Mouse (Mus musculus) kidney, embryonic 14.5 days (tissue): ENCODE measurements around the gene Fam110a. TPM values are rescaled to one million over a fixed set of nuclear protein-coding genes. Genes with fewer than 3 reads are reported as not detected.

ENCODE experiments used
- ATAC-seq: fragments of 200-750 bp; cut with Nextera tagmentation; 2 replicates; pipeline ENCODE4 v1.8.0; 2017; ENCODE audit warnings: moderate number of reproducible peaks, mild to moderate bottlenecking, moderate TSS enrichment, moderate library complexity; ENCODE audit not compliant: low FRiP score, low TSS enrichment
- H3K27ac ChIP-seq: fragments of 300-500 bp; sonication (generic); 2 replicates; pipeline ENCODE4 v1.5.1; 2014; ENCODE audit warnings: low read depth, mild to moderate bottlenecking, low read length, moderate library complexity, mixed read lengths
- H3K27me3 ChIP-seq: fragments of 300-500 bp; sonication (generic); 2 replicates; pipeline ENCODE4 v1.6.1; 2014; ENCODE audit warnings: mild to moderate bottlenecking, low read length; ENCODE audit not compliant: control insufficient read depth, insufficient read depth
- H3K36me3 ChIP-seq: fragments of 300-500 bp; sonication (generic); 2 replicates; pipeline ENCODE4 v1.6.1; 2014; ENCODE audit warnings: low read length, mixed read lengths; ENCODE audit not compliant: control insufficient read depth, insufficient read depth
- H3K4me1 ChIP-seq: fragments of 300-500 bp; sonication (generic); 2 replicates; pipeline ENCODE4 v1.6.1; 2014; ENCODE audit warnings: low read length, mixed read lengths; ENCODE audit not compliant: control insufficient read depth, insufficient read depth
- H3K4me2 ChIP-seq: fragments of 300-500 bp; sonication (generic); replicated peaks from 2 replicates; pipeline ENCODE4 v1.6.1; 2014; ENCODE audit warnings: low read depth, mild to moderate bottlenecking, low read length
- H3K4me3 ChIP-seq: fragments of 300-500 bp; sonication (generic); 2 replicates; pipeline ENCODE4 v1.5.1; 2014; ENCODE audit warnings: mild to moderate bottlenecking, low read length
- H3K9ac ChIP-seq: fragments of 300-500 bp; sonication (generic); 2 replicates; pipeline ENCODE4 v1.6.1; 2014; ENCODE audit warnings: low read depth, mild to moderate bottlenecking, low read length, moderate library complexity
- H3K9me3 ChIP-seq: fragments of 300-500 bp; sonication (generic); 2 replicates; pipeline ENCODE4 v1.6.1; 2016; ENCODE audit warnings: low read length; ENCODE audit not compliant: control insufficient read depth
- WGBS: fragments of 180-500 bp; shearing (Covaris S2); extraction: QIAGEN DNeasy Blood & Tissue Kit; methylation state at CpG from one replicate; pipeline ENCODE4 v1.1.7; 2014; 5-methylcytosine and 5-hydroxymethylcytosine counted together
- polyA plus RNA-seq: library from polyadenylated mRNA; unstranded; fragments of >200 nt; fragmentation: Nextera tagmentation; extraction: Ambion mirVana; gene quantifications from 2 replicates; pipeline ENCODE4 v1.2.1, GENCODE M21; 2014

The Fam110a gene
- polyA plus RNA-seq, 1 experiment from 2014 or later = 29.9 TPM

- no peaks in the 10 kb centered on the region for H3K27me3 ChIP-seq
- 19% methylated on average over 5 of the region's 5 CpGs for WGBS
- H3K4me2 ChIP-seq = no peak overlapping the region
- H3K4me1 ChIP-seq = peaks cover 16% of the 10 kb centered on the region
- H3K4me3 ChIP-seq = no peak overlapping the region
- ATAC-seq = peak; percentile 33; the same call in 1 of the 2 replicates
- no peak overlapping the region for H3K27ac ChIP-seq
- no peaks in the 10 kb centered on the region for H3K9me3 ChIP-seq
- no peak overlapping the region for H3K9ac ChIP-seq
- no peaks in the 10 kb centered on the region for H3K36me3 ChIP-seq
These were observed 20.7 kb downstream of the Fam110a start for GRCm38 (mm10) chr2:151959274-151959673.

- no peak overlapping the region for H3K27ac ChIP-seq
- no peaks in the 10 kb centered on the region for H3K27me3 ChIP-seq
- no peaks in the 10 kb centered on the region for H3K9me3 ChIP-seq
- no peak overlapping the region for H3K9ac ChIP-seq
- no peaks in the 10 kb centered on the region for H3K36me3 ChIP-seq
- no peak overlapping the region for H3K4me2 ChIP-seq
- peaks cover 4% of the 10 kb centered on the region; the same call in 1 of the 2 replicates for H3K4me1 ChIP-seq
- 81% methylated on average over 4 of the region's 4 CpGs for WGBS
- H3K4me3 ChIP-seq = no peak overlapping the region
- no peak for ATAC-seq
These were observed 23.4 kb downstream of the Fam110a start for GRCm38 (mm10) chr2:151956500-151957137.

DNA sequence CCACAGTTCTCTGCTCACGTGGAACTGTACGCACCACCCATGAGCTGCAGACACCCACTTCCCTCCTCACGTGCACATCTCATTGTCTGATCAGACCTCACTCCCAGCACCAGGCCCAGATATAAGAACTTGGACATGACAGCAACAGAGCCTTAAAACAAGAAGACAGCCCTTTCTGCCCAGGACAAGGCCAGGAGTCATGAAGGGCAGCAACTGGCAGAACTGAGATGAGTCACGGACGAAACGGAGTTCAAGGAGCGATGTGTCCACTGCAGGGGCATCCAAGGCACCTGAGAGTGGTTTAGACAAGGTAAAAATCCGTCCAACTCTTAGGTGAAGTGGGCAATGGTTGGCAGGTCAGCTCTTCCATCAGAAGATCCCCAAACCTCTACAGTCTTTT is 26.4 kb downstream of the Fam110a start:
- no peak overlapping the region for H3K4me3 ChIP-seq
- ATAC-seq = no peak
- WGBS = 89% methylated on average over 8 of the region's 8 CpGs
- H3K4me1 ChIP-seq = no peaks in the 10 kb centered on the region
- H3K4me2 ChIP-seq = no peak overlapping the region
- no peak overlapping the region for H3K9ac ChIP-seq
- no peaks in the 10 kb centered on the region for H3K36me3 ChIP-seq
- no peaks in the 10 kb centered on the region for H3K9me3 ChIP-seq
- H3K27ac ChIP-seq = no peak overlapping the region
- no peaks in the 10 kb centered on the region for H3K27me3 ChIP-seq

- no peaks in the 10 kb centered on the region for H3K36me3 ChIP-seq
- no peaks in the 10 kb centered on the region for H3K9me3 ChIP-seq
- H3K4me3 ChIP-seq = no peak overlapping the region
- H3K27me3 ChIP-seq = no peaks in the 10 kb centered on the region
- 75% methylated on average over 2 of the region's 2 CpGs for WGBS
- no peak overlapping the region for H3K4me2 ChIP-seq
- no peak for ATAC-seq
- no peak overlapping the region for H3K9ac ChIP-seq
- no peak overlapping the region for H3K27ac ChIP-seq
- H3K4me1 ChIP-seq = no peaks in the 10 kb centered on the region
These were observed 30.8 kb downstream of the Fam110a start for GRCm38 (mm10) chr2:151949082-151949774.

- no peaks in the 10 kb centered on the region for H3K9me3 ChIP-seq
- no peaks in the 10 kb centered on the region for H3K36me3 ChIP-seq
- H3K27me3 ChIP-seq = no peaks in the 10 kb centered on the region
- ATAC-seq = no peak
- WGBS = 84% methylated on average over 7 of the region's 7 CpGs
- H3K27ac ChIP-seq = no peak overlapping the region
- no peaks in the 10 kb centered on the region for H3K4me1 ChIP-seq
- H3K9ac ChIP-seq = no peak overlapping the region
- no peak overlapping the region for H3K4me3 ChIP-seq
- no peak overlapping the region for H3K4me2 ChIP-seq
These were observed 31.7 kb downstream of the Fam110a start for GRCm38 (mm10) chr2:151948311-151948710.

GRCm38 (mm10) chr2:151947617-151948016 is 32.4 kb downstream of the Fam110a start:
- no peak overlapping the region for H3K27ac ChIP-seq
- ATAC-seq = no peak
- no peaks in the 10 kb centered on the region for H3K4me1 ChIP-seq
- WGBS = 89% methylated on average over 2 of the region's 2 CpGs
- no peaks in the 10 kb centered on the region for H3K36me3 ChIP-seq
- H3K4me2 ChIP-seq = no peak overlapping the region
- H3K9me3 ChIP-seq = no peaks in the 10 kb centered on the region
- no peaks in the 10 kb centered on the region for H3K27me3 ChIP-seq
- no peak overlapping the region for H3K9ac ChIP-seq
- no peak overlapping the region for H3K4me3 ChIP-seq

- no peak for ATAC-seq
- H3K9ac ChIP-seq = no peak overlapping the region
- H3K4me2 ChIP-seq = no peak overlapping the region
- H3K36me3 ChIP-seq = no peaks in the 10 kb centered on the region
- no peaks in the 10 kb centered on the region for H3K27me3 ChIP-seq
- 58% methylated on average over 2 of the region's 2 CpGs for WGBS
- H3K4me1 ChIP-seq = no peaks in the 10 kb centered on the region
- no peak overlapping the region for H3K4me3 ChIP-seq
- H3K27ac ChIP-seq = no peak overlapping the region
- H3K9me3 ChIP-seq = no peaks in the 10 kb centered on the region
These were observed 35.9 kb downstream of the Fam110a start for GRCm38 (mm10) chr2:151944106-151944505.

DNA sequence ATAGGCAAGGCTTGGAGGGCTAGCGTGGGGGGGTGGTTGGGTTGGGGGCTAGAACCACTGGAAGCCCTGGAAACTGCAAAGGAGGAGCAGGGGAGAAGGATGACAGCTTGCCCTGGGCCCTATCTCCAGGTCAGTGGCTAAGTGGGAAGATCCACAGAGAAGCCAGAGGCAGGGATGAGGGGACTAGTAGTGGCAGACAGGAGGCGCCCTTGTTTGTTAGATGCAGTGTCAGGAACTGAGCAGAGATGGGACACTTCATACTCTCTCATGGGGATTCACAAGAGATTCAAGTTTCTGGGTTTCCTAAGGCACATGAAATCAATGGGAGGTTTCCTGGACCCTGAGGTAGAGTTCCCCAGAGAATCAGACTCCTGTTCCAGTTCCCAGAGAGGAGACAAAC is 38.8 kb downstream of the Fam110a start:
- H3K27me3 ChIP-seq = no peaks in the 10 kb centered on the region
- H3K9me3 ChIP-seq = no peaks in the 10 kb centered on the region
- H3K4me2 ChIP-seq = no peak overlapping the region
- H3K4me1 ChIP-seq = no peaks in the 10 kb centered on the region
- 43% methylated on average over 2 of the region's 2 CpGs for WGBS
- no peak overlapping the region for H3K27ac ChIP-seq
- no peak overlapping the region for H3K9ac ChIP-seq
- no peak for ATAC-seq
- no peak overlapping the region for H3K4me3 ChIP-seq
- H3K36me3 ChIP-seq = no peaks in the 10 kb centered on the region

GRCm38 (mm10) chr2:151939651-151940420 is 40.2 kb downstream of the Fam110a start:
- no peak overlapping the region for H3K4me3 ChIP-seq
- H3K27me3 ChIP-seq = no peaks in the 10 kb centered on the region
- 71% methylated on average over 5 of the region's 5 CpGs for WGBS
- H3K4me1 ChIP-seq = no peaks in the 10 kb centered on the region
- H3K9ac ChIP-seq = no peak overlapping the region
- H3K9me3 ChIP-seq = no peaks in the 10 kb centered on the region
- H3K4me2 ChIP-seq = no peak overlapping the region
- H3K36me3 ChIP-seq = no peaks in the 10 kb centered on the region
- no peak overlapping the region for H3K27ac ChIP-seq
- ATAC-seq = no peak
